Mouse (Mus musculus) forebrain, embryonic 12.5 days (tissue): ENCODE measurements around the gene Tex46. TPM values are rescaled to one million over a fixed set of nuclear protein-coding genes. Genes with fewer than 3 reads are reported as not detected.
A peak's percentile ranks its signal among the peaks of the same experiment; 100 is the strongest.

ENCODE experiments used
- ATAC-seq: fragments of 200-750 bp; cut with Nextera tagmentation; 2 replicates; pipeline ENCODE4 v1.8.0; 2017; ENCODE audit warnings: moderate TSS enrichment; ENCODE audit not compliant: low FRiP score
- H3K27ac ChIP-seq: fragments of 300-500 bp; sonication (generic); 2 replicates; pipeline ENCODE4 v1.5.1; 2016; ENCODE audit warnings: mild to moderate bottlenecking
- H3K27me3 ChIP-seq: fragments of 300-500 bp; sonication (generic); 2 replicates; pipeline ENCODE4 v1.6.1; 2016; ENCODE audit warnings: mild to moderate bottlenecking
- H3K36me3 ChIP-seq: fragments of 300-500 bp; sonication (generic); replicated peaks from 2 replicates; pipeline ENCODE4 v1.6.1; 2016; ENCODE audit warnings: mild to moderate bottlenecking
- H3K4me1 ChIP-seq: fragments of 300-500 bp; sonication (generic); 2 replicates; pipeline ENCODE4 v1.6.1; 2016
- H3K4me2 ChIP-seq: fragments of 300-500 bp; sonication (generic); 2 replicates; pipeline ENCODE4 v1.6.1; 2016; ENCODE audit warnings: mild to moderate bottlenecking, moderate library complexity
- H3K4me3 ChIP-seq: fragments of 300-500 bp; sonication (generic); replicated peaks from 2 replicates; pipeline ENCODE4 v1.5.1; 2016; ENCODE audit warnings: mild to moderate bottlenecking
- H3K9ac ChIP-seq: fragments of 300-500 bp; sonication (generic); 2 replicates; pipeline ENCODE4 v1.6.1; 2016; ENCODE audit warnings: mild to moderate bottlenecking
- H3K9me3 ChIP-seq: fragments of 300-500 bp; sonication (generic); 2 replicates; pipeline ENCODE4 v1.6.1; 2016
- WGBS: fragments of 180-500 bp; shearing (Covaris S2); methylation state at CpG from one replicate; pipeline ENCODE4 v1.1.7; 2016; 5-methylcytosine and 5-hydroxymethylcytosine counted together
- polyA plus RNA-seq: library from polyadenylated mRNA; unstranded; fragments of >200 nt; fragmentation: Nextera tagmentation; extraction: Ambion mirVana; gene quantifications from 2 replicates; pipeline ENCODE4 v1.2.1, GENCODE M21; 2016

Tex46 gene
- polyA plus RNA-seq, 1 experiment from 2014 or later, result not detected

GRCm38 (mm10) chr4:136601476-136601875, 8.8 kb upstream of the Tex46 start:
- Histone ChIP-seq H3K4me1 (peaks cover 18% of the 10 kb centered on the region), H3K27me3 (no peaks in the 10 kb centered on the region), H3K4me2 (peak overlapping the region; percentile 63), H3K4me3 (peak overlapping the region; percentile 98), H3K9ac (peak overlapping the region; percentile 100), H3K36me3 (0 out of 2 replicates have a peak, but pooled peaks cover 3% of the 10 kb centered on the region), H3K9me3 (no peaks in the 10 kb centered on the region), H3K27ac (peak overlapping the region; percentile 98)
- 2% methylated on average over 13 of the region's 13 CpGs for WGBS
- ATAC-seq, result no peak

- WGBS, result 0% methylated on average over 47 of the region's 68 CpGs
Measured at GRCm38 (mm10) chr4:136602018-136602554, 8.2 kb upstream of the Tex46 start.

GRCm38 (mm10) chr4:136602568-136602967, 7.7 kb upstream of the Tex46 start, which contains the start of gene Kdm1a:
Kdm1a (minus strand) TSS chr4:136602723.
- Histone ChIP-seq H3K9me3 (no peaks in the 10 kb centered on the region), H3K36me3 (0 out of 2 replicates have a peak, but pooled peaks cover 3% of the 10 kb centered on the region), H3K4me2 (peak within 1 kb of the TSS; percentile 63), H3K4me1 (peaks cover 18% of the 10 kb centered on the region), H3K27ac (peak within 1 kb of the TSS; percentile 98), H3K27me3 (no peaks in the 10 kb centered on the region), H3K4me3 (peak within 1 kb of the TSS; percentile 98), H3K9ac (peak within 1 kb of the TSS; percentile 100)
- peak; percentile 91 for ATAC-seq
- under 1% methylated on average over 45 of the region's 45 CpGs for WGBS

More at GRCm38 (mm10) chr4:136602018-136602554, 8.2 kb upstream of the Tex46 start:
- Histone ChIP-seq H3K4me1 (peaks cover 18% of the 10 kb centered on the region), H3K27ac (peak overlapping the region; percentile 98), H3K4me2 (peak overlapping the region; percentile 63), H3K27me3 (no peaks in the 10 kb centered on the region), H3K9ac (peak overlapping the region; percentile 100), H3K9me3 (no peaks in the 10 kb centered on the region), H3K36me3 (0 out of 2 replicates have a peak, but pooled peaks cover 3% of the 10 kb centered on the region), H3K4me3 (peak overlapping the region; percentile 98)
- ATAC-seq, result peak; percentile 67

GRCm38 (mm10) chr4:136605756-136606485, 4.3 kb upstream of the Tex46 start:
- ATAC-seq, result no peak
- no peak overlapping the region for H3K27ac ChIP-seq

GRCm38 (mm10) chr4:136613657-136614056, 3.4 kb downstream of the Tex46 start:
- no peak for ATAC-seq
- Histone ChIP-seq H3K27ac (no peak overlapping the region), H3K4me2 (no peak overlapping the region), H3K9me3 (no peaks in the 10 kb centered on the region), H3K36me3 (no peaks in the 10 kb centered on the region), H3K9ac (no peak overlapping the region), H3K27me3 (no peaks in the 10 kb centered on the region), H3K4me3 (no peak overlapping the region), H3K4me1 (no peaks in the 10 kb centered on the region)
- 70% methylated on average over 7 of the region's 7 CpGs for WGBS

More at GRCm38 (mm10) chr4:136605756-136606485, 4.3 kb upstream of the Tex46 start:
- H3K36me3 ChIP-seq, result no peaks in the 10 kb centered on the region
- H3K4me1 ChIP-seq, result peaks cover 9% of the 10 kb centered on the region
- no peak overlapping the region for H3K9ac ChIP-seq
- H3K9me3 ChIP-seq, result no peaks in the 10 kb centered on the region
- no peak overlapping the region for H3K4me3 ChIP-seq
- no peaks in the 10 kb centered on the region for H3K27me3 ChIP-seq
- no peak overlapping the region for H3K4me2 ChIP-seq
- WGBS, result 91% methylated on average over 19 of the region's 19 CpGs

DNA sequence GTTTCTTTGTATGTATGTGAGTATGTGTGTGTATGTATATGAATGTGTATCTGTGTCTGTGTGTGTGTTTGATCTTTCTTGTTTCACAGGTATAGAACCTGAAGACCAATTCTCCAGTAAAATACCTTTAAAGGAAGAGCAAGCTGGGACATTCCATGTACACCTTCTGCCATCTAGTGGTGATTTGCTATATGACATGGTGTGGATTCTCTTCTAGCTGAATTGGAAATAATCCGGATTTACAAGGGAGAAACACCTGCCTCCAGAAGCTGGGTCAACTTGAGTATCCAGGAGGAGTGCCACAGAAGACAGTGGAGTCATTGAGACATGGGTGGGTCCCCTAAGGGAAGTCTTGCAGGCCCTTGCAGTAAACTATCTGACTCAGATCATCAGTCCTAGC, 11.1 kb downstream of the Tex46 start:
- H3K4me3 ChIP-seq, result no peak overlapping the region
- H3K4me1 ChIP-seq, result no peaks in the 10 kb centered on the region
- H3K27me3 ChIP-seq, result no peaks in the 10 kb centered on the region
- no peak for ATAC-seq
- H3K9me3 ChIP-seq, result no peaks in the 10 kb centered on the region
- H3K4me2 ChIP-seq, result no peak overlapping the region
- H3K9ac ChIP-seq, result no peak overlapping the region
- no peak overlapping the region for H3K27ac ChIP-seq
- 0% methylated on average over 1 of the region's 1 CpGs for WGBS
- no peaks in the 10 kb centered on the region for H3K36me3 ChIP-seq

- 50% methylated on average over 5 of the region's 5 CpGs for WGBS
- ATAC-seq, result no peak
- H3K4me1 ChIP-seq, result no peaks in the 10 kb centered on the region
- no peak overlapping the region for H3K9ac ChIP-seq
- H3K36me3 ChIP-seq, result no peaks in the 10 kb centered on the region
- no peak overlapping the region for H3K4me2 ChIP-seq
- no peaks in the 10 kb centered on the region for H3K27me3 ChIP-seq
- no peak overlapping the region for H3K27ac ChIP-seq
- H3K9me3 ChIP-seq, result no peaks in the 10 kb centered on the region
- H3K4me3 ChIP-seq, result no peak overlapping the region
Measured at GRCm38 (mm10) chr4:136621956-136622355, 11.7 kb downstream of the Tex46 start.

DNA sequence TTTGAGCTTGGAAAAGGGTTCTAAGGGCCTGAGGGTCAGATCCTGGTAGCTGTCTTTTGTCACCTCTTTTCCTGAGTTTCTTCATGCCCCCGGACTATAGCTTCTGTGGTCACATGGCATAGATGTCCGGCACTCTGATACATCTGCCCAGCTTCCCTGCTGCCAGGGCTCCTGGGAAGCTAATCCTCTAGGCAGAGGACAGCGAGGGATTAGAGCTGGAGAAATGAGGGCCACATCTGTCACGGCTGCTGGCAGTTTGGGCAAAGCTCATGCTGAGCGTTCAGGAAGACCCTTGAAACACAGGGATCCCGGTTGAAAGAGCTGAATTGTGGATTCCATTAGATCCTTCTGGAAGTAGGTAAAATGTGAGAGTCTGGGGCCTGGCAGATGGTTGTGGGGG, 12.2 kb downstream of the Tex46 start, which contains the start of gene Lactbl1:
Lactbl1 (plus strand) TSS at position 234 of the 400 bp plus-strand sequence.
- H3K9me3 ChIP-seq, result no peaks in the 10 kb centered on the region
- WGBS, result 34% methylated on average over 6 of the region's 6 CpGs
- no peak for ATAC-seq
- H3K9ac ChIP-seq, result no peak within 1 kb of the TSS
- no peaks in the 10 kb centered on the region for H3K36me3 ChIP-seq
- H3K4me3 ChIP-seq, result no peak within 1 kb of the TSS
- no peaks in the 10 kb centered on the region for H3K4me1 ChIP-seq
- no peaks in the 10 kb centered on the region for H3K27me3 ChIP-seq
- H3K27ac ChIP-seq, result no peak within 1 kb of the TSS
- no peak within 1 kb of the TSS for H3K4me2 ChIP-seq

DNA sequence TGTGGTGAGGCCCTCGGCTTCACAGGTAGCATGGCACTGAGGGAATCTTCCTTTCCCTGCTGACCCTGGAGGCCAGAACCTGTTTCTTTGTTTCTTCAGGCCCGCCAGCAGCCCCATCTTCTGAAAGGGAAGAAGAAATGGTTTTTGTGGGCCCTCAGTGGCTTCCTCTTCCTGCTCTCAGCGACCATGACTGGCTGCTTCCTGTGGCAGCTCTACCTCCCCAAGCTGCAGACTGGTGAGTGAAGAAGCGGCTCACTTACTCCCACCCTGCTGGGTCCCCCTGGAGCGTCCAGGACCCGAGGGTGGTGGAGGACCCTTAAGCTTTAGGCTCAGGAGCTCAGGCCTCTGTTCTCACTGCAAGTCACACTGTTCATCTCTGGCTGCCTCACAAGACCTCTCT, 16.4 kb downstream of the Tex46 start:
- H3K9ac ChIP-seq, result no peak overlapping the region
- no peak overlapping the region for H3K4me3 ChIP-seq
- no peaks in the 10 kb centered on the region for H3K27me3 ChIP-seq
- H3K4me1 ChIP-seq, result peaks cover 7% of the 10 kb centered on the region
- no peaks in the 10 kb centered on the region for H3K9me3 ChIP-seq
- WGBS, result 75% methylated on average over 6 of the region's 6 CpGs
- no peak overlapping the region for H3K4me2 ChIP-seq
- no peak for ATAC-seq
- no peak overlapping the region for H3K27ac ChIP-seq
- H3K36me3 ChIP-seq, result no peaks in the 10 kb centered on the region

- Histone ChIP-seq H3K9ac (no peak overlapping the region), H3K27me3 (peaks cover 11% of the 10 kb centered on the region), H3K4me3 (no peak overlapping the region), H3K27ac (0 out of 2 replicates have a peak overlapping the region, but pooled peaks have one; percentile 31), H3K4me1 (peaks cover 7% of the 10 kb centered on the region), H3K9me3 (0 out of 2 replicates have a peak, but pooled peaks cover 3% of the 10 kb centered on the region), H3K36me3 (no peaks in the 10 kb centered on the region), H3K4me2 (no peak overlapping the region)
- WGBS, result 83% methylated on average over 11 of the region's 11 CpGs
- no peak for ATAC-seq
Measured at GRCm38 (mm10) chr4:136631237-136631994, 21.2 kb downstream of the Tex46 start.

DNA sequence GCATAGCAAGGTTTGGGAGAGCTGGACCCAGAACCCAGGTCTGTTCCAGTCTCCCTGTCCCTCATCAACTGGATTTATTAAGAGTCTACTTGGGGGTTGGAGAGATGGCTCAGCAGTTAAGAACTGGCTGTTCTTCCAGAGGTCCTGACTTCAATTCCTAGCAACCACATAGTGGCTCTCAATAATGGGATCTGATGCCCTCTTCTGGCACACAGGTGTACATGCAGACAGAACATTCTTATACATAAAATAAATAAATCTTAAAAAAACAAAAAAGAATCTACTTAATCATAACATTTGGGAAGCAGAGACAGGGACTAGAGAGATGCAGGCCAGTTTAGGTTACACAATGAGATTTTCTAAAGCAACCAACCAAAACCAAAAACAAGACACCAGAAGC, 25.8 kb downstream of the Tex46 start:
- 0 out of 2 replicates have a peak, but pooled peaks cover 3% of the 10 kb centered on the region for H3K9me3 ChIP-seq
- no peak overlapping the region for H3K4me2 ChIP-seq
- no peaks in the 10 kb centered on the region for H3K36me3 ChIP-seq
- ATAC-seq, result no peak
- H3K27ac ChIP-seq, result no peak overlapping the region
- H3K4me1 ChIP-seq, result peaks cover 30% of the 10 kb centered on the region
- peaks cover 38% of the 10 kb centered on the region for H3K27me3 ChIP-seq
- no peak overlapping the region for H3K9ac ChIP-seq
- no peak overlapping the region for H3K4me3 ChIP-seq

DNA sequence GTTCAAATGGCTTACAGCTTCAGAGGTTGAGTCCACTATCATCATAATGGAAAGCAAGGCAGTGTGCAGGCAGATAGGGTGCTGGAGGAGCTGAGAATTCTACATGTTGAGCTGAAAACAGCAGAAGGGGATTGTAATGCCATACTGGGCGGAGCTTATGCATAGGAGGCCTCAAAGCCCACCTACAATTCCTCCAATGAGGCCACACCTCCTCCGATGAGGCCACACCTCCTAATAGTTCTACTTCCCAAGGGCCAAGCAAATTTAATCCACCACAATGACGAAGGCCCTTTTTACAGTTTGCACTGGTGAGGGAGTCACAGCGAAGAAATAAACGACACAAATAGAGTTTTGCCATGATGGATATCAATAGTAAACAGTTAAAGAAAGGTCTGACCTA, 26.3 kb downstream of the Tex46 start:
- 61% methylated on average over 5 of the region's 5 CpGs for WGBS
- Histone ChIP-seq H3K4me2 (no peak overlapping the region), H3K27ac (no peak overlapping the region), H3K9me3 (0 out of 2 replicates have a peak, but pooled peaks cover 3% of the 10 kb centered on the region), H3K36me3 (no peaks in the 10 kb centered on the region), H3K4me1 (peaks cover 26% of the 10 kb centered on the region), H3K9ac (no peak overlapping the region), H3K27me3 (peaks cover 38% of the 10 kb centered on the region), H3K4me3 (no peak overlapping the region)
- ATAC-seq, result no peak
